Mouse (Mus musculus) midbrain, postnatal 0 days (tissue): Measurements from ENCODE around the gene Sycn. TPM values are rescaled to one million over a fixed set of nuclear protein-coding genes. Genes with fewer than 3 reads are reported as not detected.
A peak's percentile ranks its signal among the peaks of the same experiment; 100 is the strongest.

Experiments
- ATAC-seq: fragments of 200-750 bp; cut with Nextera tagmentation; 2 replicates; pipeline ENCODE4 v1.8.0; 2017; ENCODE audit warnings: moderate number of reproducible peaks, mild to moderate bottlenecking, moderate TSS enrichment, moderate library complexity; ENCODE audit not compliant: low FRiP score
- DNase-seq: peaks from one replicate; pipeline ENCODE4 v3.0.0-alpha.2; 2015; ENCODE audit warnings: low spot score
- H3K27ac ChIP-seq: fragments of 300-500 bp; sonication (generic); 2 replicates; pipeline ENCODE4 v1.5.1; 2014; ENCODE audit warnings: low read depth, mild to moderate bottlenecking, low read length, mixed read lengths
- H3K27me3 ChIP-seq: fragments of 300-500 bp; sonication (generic); 2 replicates; pipeline ENCODE4 v1.6.1; 2014; ENCODE audit warnings: low read length, control low read depth, mixed read lengths; ENCODE audit not compliant: insufficient read depth
- H3K36me3 ChIP-seq: fragments of 300-500 bp; sonication (generic); 2 replicates; pipeline ENCODE4 v1.6.1; 2014; ENCODE audit warnings: low read length, control low read depth, mixed read lengths; ENCODE audit not compliant: insufficient read depth
- H3K4me1 ChIP-seq: fragments of 300-500 bp; sonication (generic); 2 replicates; pipeline ENCODE4 v1.6.1; 2014; ENCODE audit warnings: mild to moderate bottlenecking, control low read depth, antibody characterized with exemption, low read length, mixed read lengths; ENCODE audit not compliant: insufficient read depth
- H3K4me2 ChIP-seq: fragments of 300-500 bp; sonication (generic); 2 replicates; pipeline ENCODE4 v1.6.1; 2014; ENCODE audit warnings: low read depth, mild to moderate bottlenecking, low read length, mixed read lengths; ENCODE audit not compliant: poor library complexity, severe bottlenecking
- H3K4me3 ChIP-seq: fragments of 300-500 bp; sonication (generic); 2 replicates; pipeline ENCODE4 v1.5.1; 2014; ENCODE audit warnings: low read depth, mild to moderate bottlenecking, low read length, moderate library complexity
- H3K9ac ChIP-seq: fragments of 300-500 bp; sonication (generic); replicated peaks from 2 replicates; pipeline ENCODE4 v1.6.1; 2014; ENCODE audit warnings: mild to moderate bottlenecking, low read length, moderate library complexity, mixed read lengths; ENCODE audit not compliant: poor library complexity, severe bottlenecking
- H3K9me3 ChIP-seq: fragments of 300-500 bp; sonication (generic); 2 replicates; pipeline ENCODE4 v1.6.1; 2016; ENCODE audit warnings: low read length, control low read depth
- CTCF ChIP-seq: IDR thresholded peaks from 2 replicates; pipeline ENCODE4 v1.5.1; 2016; ENCODE audit warnings: antibody characterized with exemption, mild to moderate bottlenecking
- WGBS: fragments of 180-500 bp; shearing (Covaris S2); extraction: QIAGEN DNeasy Blood & Tissue Kit; methylation state at CpG from one replicate; pipeline ENCODE4 v1.1.7; 2014; 5-methylcytosine and 5-hydroxymethylcytosine counted together
- polyA plus RNA-seq: library from polyadenylated mRNA; unstranded; fragments of >200 nt; fragmentation: Nextera tagmentation; extraction: Ambion mirVana; gene quantifications from 2 replicates; pipeline ENCODE4 v1.2.1, GENCODE M21; 2015
- total RNA-seq: library from RNA; depleted of rRNA; stranded (reverse); fragments of >200 nt; gene quantifications from 2 replicates; pipeline ENCODE4 v1.2.3, GENCODE M21; 2014

The Sycn gene
- total and polyA plus RNA-seq, 2 experiments from 2014 or later: not detected

- 94% methylated on average over 13 of the region's 13 CpGs for WGBS
Measured at GRCm38 (mm10) chr7:28562371-28562770, 21.7 kb downstream of the Sycn start.

GRCm38 (mm10) chr7:28562951-28563350, 22.3 kb downstream of the Sycn start:
- Histone ChIP-seq H3K36me3 (peaks cover 60% of the 10 kb centered on the region), H3K4me3 (no peak overlapping the region), H3K9me3 (no peaks in the 10 kb centered on the region), H3K4me1 (no peaks in the 10 kb centered on the region), H3K27ac (no peak overlapping the region), H3K9ac (no peak overlapping the region), H3K27me3 (no peaks in the 10 kb centered on the region), H3K4me2 (no peak overlapping the region)
- no peak for TF ChIP-seq CTCF
- no peak for DNase-seq
- no peak for ATAC-seq
- WGBS: 93% methylated on average over 13 of the region's 13 CpGs

More at GRCm38 (mm10) chr7:28562371-28562770, 21.7 kb downstream of the Sycn start:
- no peaks in the 10 kb centered on the region for H3K27me3 ChIP-seq
- TF ChIP-seq CTCF: no peak
- no peaks in the 10 kb centered on the region for H3K4me1 ChIP-seq
- H3K9ac ChIP-seq: no peak overlapping the region
- H3K4me3 ChIP-seq: no peak overlapping the region
- peaks cover 54% of the 10 kb centered on the region for H3K36me3 ChIP-seq
- ATAC-seq (no peak), DNase-seq (no peak)
- H3K27ac ChIP-seq: no peak overlapping the region
- no peak overlapping the region for H3K4me2 ChIP-seq
- no peaks in the 10 kb centered on the region for H3K9me3 ChIP-seq

GRCm38 (mm10) chr7:28565407-28565806, 24.7 kb downstream of the Sycn start:
- ATAC-seq (no peak), DNase-seq (no peak)
- Histone ChIP-seq H3K36me3 (peaks cover 49% of the 10 kb centered on the region), H3K4me1 (no peaks in the 10 kb centered on the region), H3K27ac (no peak overlapping the region), H3K4me2 (no peak overlapping the region), H3K4me3 (no peak overlapping the region), H3K9me3 (no peaks in the 10 kb centered on the region), H3K9ac (no peak overlapping the region), H3K27me3 (no peaks in the 10 kb centered on the region)
- no peak for TF ChIP-seq CTCF
- 65% methylated on average over 5 of the region's 5 CpGs for WGBS

- 91% methylated on average over 4 of the region's 4 CpGs for WGBS
- ATAC-seq (no peak), DNase-seq (no peak)
- Histone ChIP-seq H3K4me1 (no peaks in the 10 kb centered on the region), H3K9me3 (no peaks in the 10 kb centered on the region), H3K4me3 (no peak overlapping the region), H3K27me3 (no peaks in the 10 kb centered on the region), H3K27ac (no peak overlapping the region), H3K9ac (no peak overlapping the region), H3K4me2 (no peak overlapping the region), H3K36me3 (peaks cover 36% of the 10 kb centered on the region)
- no peak for TF ChIP-seq CTCF
Measured at GRCm38 (mm10) chr7:28567539-28567938, 26.9 kb downstream of the Sycn start.

GRCm38 (mm10) chr7:28568253-28568652, 27.6 kb downstream of the Sycn start:
- H3K4me3 ChIP-seq: no peak overlapping the region
- peak; percentile 58 for DNase-seq
- no peak for ATAC-seq
- H3K9me3 ChIP-seq: no peaks in the 10 kb centered on the region
- H3K36me3 ChIP-seq: peaks cover 34% of the 10 kb centered on the region
- peak; percentile 78 for TF ChIP-seq CTCF
- no peak overlapping the region for H3K4me2 ChIP-seq
- H3K27me3 ChIP-seq: no peaks in the 10 kb centered on the region
- H3K27ac ChIP-seq: no peak overlapping the region
- H3K4me1 ChIP-seq: no peaks in the 10 kb centered on the region
- no peak overlapping the region for H3K9ac ChIP-seq

- no peak for ATAC-seq
- Histone ChIP-seq H3K36me3 (peaks cover 24% of the 10 kb centered on the region), H3K27ac (no peak overlapping the region), H3K9me3 (no peaks in the 10 kb centered on the region), H3K4me3 (no peak overlapping the region), H3K27me3 (no peaks in the 10 kb centered on the region), H3K9ac (no peak overlapping the region), H3K4me1 (no peaks in the 10 kb centered on the region), H3K4me2 (no peak overlapping the region)
- DNase-seq: peak; percentile 51
- WGBS: 67% methylated on average over 12 of the region's 12 CpGs
- no peak for TF ChIP-seq CTCF
Measured at GRCm38 (mm10) chr7:28570291-28570981, 29.8 kb downstream of the Sycn start.
